Mouse (Mus musculus): ENCODE data around the gene Plch2.
A peak's percentile ranks its signal among the peaks of the same experiment; 100 is the strongest.
"Not testable (repeated sequence)": the region's sequence is repeated elsewhere in the genome, so short reads cannot be mapped to it uniquely, and the experiment has no call there.

The Plch2 gene

GRCm38 (mm10) chr4:155056724-155057123 is at the start of gene Plch2:
Gene Plch2, minus strand, starts transcription at chr4:155056784.
- no peak for DNase-seq

- no peak for DNase-seq
These were observed 42.0 kb upstream of the Plch2 start for GRCm38 (mm10) chr4:155098572-155098971.

- no peak for DNase-seq
These were observed 40.9 kb upstream of the Plch2 start for GRCm38 (mm10) chr4:155097452-155097851.

- DNase-seq, result no peak
These were observed 39.4 kb upstream of the Plch2 start for GRCm38 (mm10) chr4:155095967-155096366.

GRCm38 (mm10) chr4:155095238-155095900 is 38.8 kb upstream of the Plch2 start:
- peak; percentile 92 for DNase-seq

- DNase-seq, result peak; percentile 67
These were observed 38.0 kb upstream of the Plch2 start for GRCm38 (mm10) chr4:155094565-155094964.

GRCm38 (mm10) chr4:155093431-155094149 is 37.0 kb upstream of the Plch2 start:
- DNase-seq, result no peak

- DNase-seq, result no peak
These were observed 36.3 kb upstream of the Plch2 start for GRCm38 (mm10) chr4:155092718-155093430.

- no peak for DNase-seq
These were observed 34.3 kb upstream of the Plch2 start for GRCm38 (mm10) chr4:155090688-155091449.

GRCm38 (mm10) chr4:155090147-155090546 is 33.6 kb upstream of the Plch2 start:
- no peak for DNase-seq

- no peak for DNase-seq
These were observed 32.7 kb upstream of the Plch2 start for GRCm38 (mm10) chr4:155089241-155089640.

GRCm38 (mm10) chr4:155086108-155087024 is 29.8 kb upstream of the Plch2 start, which contains the start of the genes Rer1 and Morn1:
Gene Rer1, minus strand, starts transcription at chr4:155086382.
Gene Morn1, plus strand, starts transcription at chr4:155086577.
- DNase-seq, result peak; percentile 100

- no peak for DNase-seq
These were observed 28.9 kb upstream of the Plch2 start for GRCm38 (mm10) chr4:155085206-155086107.

GRCm38 (mm10) chr4:155084351-155084750 is 27.8 kb upstream of the Plch2 start:
- no peak for DNase-seq

GRCm38 (mm10) chr4:155083553-155083952 is 27.0 kb upstream of the Plch2 start:
- no peak for DNase-seq

- DNase-seq, result peak; percentile 52
These were observed 23.1 kb upstream of the Plch2 start for GRCm38 (mm10) chr4:155079666-155080065.

GRCm38 (mm10) chr4:155078808-155079207 is 22.2 kb upstream of the Plch2 start:
- DNase-seq, result not testable (repeated sequence)

GRCm38 (mm10) chr4:155076677-155077076 is 20.1 kb upstream of the Plch2 start:
- no peak for DNase-seq

- no peak for DNase-seq
These were observed 19.2 kb upstream of the Plch2 start for GRCm38 (mm10) chr4:155075813-155076212.

GRCm38 (mm10) chr4:155075137-155075536 is 18.6 kb upstream of the Plch2 start:
- DNase-seq, result no peak

- no peak for DNase-seq
These were observed 17.8 kb upstream of the Plch2 start for GRCm38 (mm10) chr4:155074418-155074817.

Measured in lung, postnatal 36 days (tissue).